Mouse (Mus musculus) testis, adult 2 months (tissue): ENCODE measurements at regions not wholly inside any gene's neighbourhood (a gene's known extent, or its start where the extent isn't known, plus 50 kb on each side); places are given as distances from the start of the nearest gene placed in this dataset.

ENCODE experiments used
- H3K27ac ChIP-seq: fragments of 200-500 bp; 2 replicates; pipeline ENCODE4 v1.5.1; 2012; ENCODE audit warnings: low read depth, low read length; ENCODE audit not compliant: control insufficient read depth, insufficient read depth
- H3K27me3 ChIP-seq: fragments of 200-500 bp; 2 replicates; pipeline ENCODE4 v1.6.1; 2012; ENCODE audit warnings: mild to moderate bottlenecking, low read length, moderate library complexity; ENCODE audit not compliant: control insufficient read depth, insufficient read depth
- H3K36me3 ChIP-seq: fragments of 200-500 bp; 2 replicates; pipeline ENCODE4 v1.6.1; 2012; ENCODE audit warnings: mild to moderate bottlenecking, low read length; ENCODE audit not compliant: control insufficient read depth, insufficient read depth
- H3K4me1 ChIP-seq: fragments of 200-500 bp; 2 replicates; pipeline ENCODE4 v1.6.1; 2012; ENCODE audit warnings: low read length; ENCODE audit not compliant: control insufficient read depth, insufficient read depth
- H3K4me3 ChIP-seq: fragments of 200-500 bp; 2 replicates; pipeline ENCODE4 v1.5.1; 2012; ENCODE audit warnings: low read depth, mild to moderate bottlenecking, low read length, moderate library complexity, mixed read lengths; ENCODE audit not compliant: control insufficient read depth
- CTCF ChIP-seq: fragments of 200-500 bp; IDR thresholded peaks from 2 replicates; pipeline ENCODE4 v1.5.1; 2012; ENCODE audit warnings: low read depth, mild to moderate bottlenecking, inconsistent platforms, low read length, moderate library complexity; ENCODE audit not compliant: control insufficient read depth, insufficient read depth, insufficient replicate concordance
- POLR2A ChIP-seq: fragments of 200-500 bp; IDR thresholded peaks from 2 replicates; pipeline ENCODE4 v1.6.1; 2012; ENCODE audit warnings: low read depth, mild to moderate bottlenecking, inconsistent platforms, low read length, moderate library complexity; ENCODE audit not compliant: control insufficient read depth

- TF ChIP-seq POLR2A, result no peak
- no peak for TF ChIP-seq CTCF
- H3K27ac ChIP-seq, result no peak overlapping the region
- no peaks in the 10 kb centered on the region for H3K27me3 ChIP-seq
- H3K4me3 ChIP-seq, result no peak overlapping the region
- H3K4me1 ChIP-seq, result no peaks in the 10 kb centered on the region
- no peaks in the 10 kb centered on the region for H3K36me3 ChIP-seq
These were observed 70.1 kb upstream of the Dpyd start for GRCm38 (mm10) chr3:118491871-118492270.

GRCm38 (mm10) chr3:118494611-118495010 is 67.3 kb upstream of the Dpyd start:
- Histone ChIP-seq H3K27me3 (no peaks in the 10 kb centered on the region), H3K4me3 (no peak overlapping the region), H3K4me1 (no peaks in the 10 kb centered on the region), H3K36me3 (no peaks in the 10 kb centered on the region), H3K27ac (no peak overlapping the region)
- TF ChIP-seq POLR2A (no peak), CTCF (no peak)

- Histone ChIP-seq H3K4me1 (no peaks in the 10 kb centered on the region), H3K27me3 (no peaks in the 10 kb centered on the region), H3K4me3 (no peak overlapping the region), H3K27ac (no peak overlapping the region), H3K36me3 (no peaks in the 10 kb centered on the region)
- TF ChIP-seq CTCF, result no peak
- no peak for TF ChIP-seq POLR2A
These were observed 61.7 kb upstream of the Dpyd start for GRCm38 (mm10) chr3:118500234-118500633.

- H3K4me1 ChIP-seq, result no peaks in the 10 kb centered on the region
- no peaks in the 10 kb centered on the region for H3K27me3 ChIP-seq
- H3K4me3 ChIP-seq, result no peak overlapping the region
- no peak overlapping the region for H3K27ac ChIP-seq
- no peaks in the 10 kb centered on the region for H3K36me3 ChIP-seq
- TF ChIP-seq CTCF, result no peak
- no peak for TF ChIP-seq POLR2A
These were observed 54.2 kb upstream of the Dpyd start for GRCm38 (mm10) chr3:118507582-118508237.

- H3K27me3 ChIP-seq, result no peaks in the 10 kb centered on the region
- no peak for TF ChIP-seq POLR2A
- no peak for TF ChIP-seq CTCF
- no peaks in the 10 kb centered on the region for H3K36me3 ChIP-seq
- H3K4me3 ChIP-seq, result no peak overlapping the region
- H3K27ac ChIP-seq, result no peak overlapping the region
- H3K4me1 ChIP-seq, result no peaks in the 10 kb centered on the region
These were observed 51.1 kb upstream of the Dpyd start for GRCm38 (mm10) chr3:118510837-118511236.

GRCm38 (mm10) chr3:118511969-118512368 is 50.0 kb upstream of the Dpyd start:
- no peak overlapping the region for H3K27ac ChIP-seq
- no peaks in the 10 kb centered on the region for H3K4me1 ChIP-seq
- TF ChIP-seq POLR2A, result no peak
- no peak for TF ChIP-seq CTCF
- no peak overlapping the region for H3K4me3 ChIP-seq
- no peaks in the 10 kb centered on the region for H3K36me3 ChIP-seq
- H3K27me3 ChIP-seq, result no peaks in the 10 kb centered on the region
